Mouse (Mus musculus): ENCODE measurements around the gene Gm29609.

Gm29609 gene

DNA sequence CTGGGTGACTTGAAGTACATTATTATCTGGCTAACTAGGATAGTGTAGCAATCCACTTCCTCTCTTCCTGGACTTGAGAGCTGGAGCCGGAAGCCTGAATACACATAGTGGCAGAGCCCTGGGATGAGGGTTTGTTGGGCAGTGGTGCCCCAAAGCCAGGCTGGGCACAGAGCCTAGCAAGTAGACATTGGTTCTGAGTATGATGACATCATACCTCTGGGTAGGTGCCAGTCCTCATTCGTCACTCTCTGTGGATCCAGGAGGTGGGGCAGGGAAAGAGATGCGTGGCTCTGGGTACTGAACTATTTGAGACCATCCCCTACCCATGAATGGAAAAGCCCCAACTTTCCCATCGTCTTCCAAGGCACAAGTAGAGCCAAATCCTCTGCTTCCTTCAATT, 29.9 kb downstream of the Gm29609 start:
- DNase-seq (ENCODE audit: low read depth, low spot score): no peak

DNA sequence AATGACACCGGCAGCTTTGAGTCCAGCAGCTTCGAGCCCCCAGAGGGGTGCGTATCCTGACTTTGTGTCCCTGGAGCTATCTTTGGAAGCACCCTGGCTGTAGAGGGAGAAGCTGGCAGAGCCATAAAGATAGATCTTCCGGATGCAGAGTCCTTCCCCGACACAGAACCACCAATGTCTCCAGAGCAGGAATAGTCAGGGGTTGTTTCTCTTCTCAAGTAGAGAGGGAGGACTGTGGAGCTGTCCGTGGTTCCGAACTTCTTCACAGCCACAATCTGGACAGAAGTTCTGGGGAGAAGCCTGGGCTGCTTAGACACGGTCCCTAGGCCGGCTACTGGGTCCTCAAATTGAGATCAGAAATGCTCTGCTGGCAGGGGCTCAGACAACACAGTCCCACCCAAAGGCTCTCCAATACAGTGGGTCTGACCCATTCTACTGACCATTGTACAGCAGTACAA, 40.7 kb downstream of the Gm29609 start:
- DNase-seq (ENCODE audit: low read depth, low spot score): no peak

DNA sequence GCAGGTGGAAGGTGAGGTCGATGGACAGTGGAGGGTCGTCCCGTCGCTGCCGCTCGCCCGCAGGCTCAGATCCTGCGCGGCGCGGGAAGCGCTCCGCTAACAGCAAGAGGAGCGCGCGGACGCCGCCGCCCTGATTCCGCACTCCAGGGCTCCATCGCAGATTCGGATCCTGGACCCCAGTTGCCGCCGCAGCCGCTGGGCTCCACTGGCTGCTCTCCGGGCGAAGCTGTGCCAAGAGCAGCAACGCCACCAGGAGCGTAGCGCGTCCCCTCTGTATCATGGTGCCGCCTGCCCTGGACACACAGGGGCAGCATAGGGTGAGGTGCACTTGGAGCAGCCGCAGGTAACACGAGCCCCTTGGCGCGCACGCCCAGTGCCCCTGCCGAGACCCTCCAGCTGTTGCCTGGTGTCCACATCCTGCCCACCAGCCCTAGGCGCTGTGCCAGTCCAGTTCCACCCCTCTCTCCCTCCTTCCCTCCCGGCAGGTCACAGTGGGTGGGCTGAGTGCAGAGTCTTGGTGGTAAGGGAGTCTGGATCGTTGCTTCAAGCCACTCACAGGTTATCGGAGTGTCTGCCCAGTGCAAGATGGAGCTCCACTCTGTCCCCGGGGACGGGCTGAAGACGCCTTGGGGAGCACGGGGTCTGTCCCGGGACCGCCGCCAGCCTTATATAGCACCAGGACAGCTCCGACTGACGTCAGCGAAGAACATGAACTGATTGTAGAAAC, 41.3 kb downstream of the Gm29609 start, which contains the start of gene Ucn:
TSS of gene Ucn (minus strand) at position 589 of the 727 bp plus-strand sequence.
- no peak for DNase-seq (ENCODE audit: low read depth, low spot score)

DNA sequence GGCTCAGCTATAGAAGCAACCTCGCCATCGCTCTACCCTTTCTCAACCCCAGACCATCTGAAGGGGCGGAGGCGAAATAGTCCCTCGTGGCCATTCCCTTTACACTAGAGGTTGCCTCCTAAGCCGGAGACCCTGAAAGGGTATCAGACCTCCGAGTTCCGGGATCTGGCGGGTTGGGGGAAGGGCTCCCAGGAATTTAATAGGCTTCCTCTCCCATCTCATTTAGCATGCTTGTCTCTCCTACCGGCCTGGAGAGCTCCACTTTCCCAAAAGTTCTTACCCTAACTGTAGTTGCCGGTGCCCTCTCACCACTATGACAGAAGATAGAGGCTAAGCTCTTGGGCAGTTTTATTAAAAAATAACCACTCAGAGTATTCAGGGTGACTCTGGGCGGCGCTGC, 42.1 kb downstream of the Gm29609 start:
- DNase-seq (ENCODE audit: low read depth, low spot score): no peak

DNA sequence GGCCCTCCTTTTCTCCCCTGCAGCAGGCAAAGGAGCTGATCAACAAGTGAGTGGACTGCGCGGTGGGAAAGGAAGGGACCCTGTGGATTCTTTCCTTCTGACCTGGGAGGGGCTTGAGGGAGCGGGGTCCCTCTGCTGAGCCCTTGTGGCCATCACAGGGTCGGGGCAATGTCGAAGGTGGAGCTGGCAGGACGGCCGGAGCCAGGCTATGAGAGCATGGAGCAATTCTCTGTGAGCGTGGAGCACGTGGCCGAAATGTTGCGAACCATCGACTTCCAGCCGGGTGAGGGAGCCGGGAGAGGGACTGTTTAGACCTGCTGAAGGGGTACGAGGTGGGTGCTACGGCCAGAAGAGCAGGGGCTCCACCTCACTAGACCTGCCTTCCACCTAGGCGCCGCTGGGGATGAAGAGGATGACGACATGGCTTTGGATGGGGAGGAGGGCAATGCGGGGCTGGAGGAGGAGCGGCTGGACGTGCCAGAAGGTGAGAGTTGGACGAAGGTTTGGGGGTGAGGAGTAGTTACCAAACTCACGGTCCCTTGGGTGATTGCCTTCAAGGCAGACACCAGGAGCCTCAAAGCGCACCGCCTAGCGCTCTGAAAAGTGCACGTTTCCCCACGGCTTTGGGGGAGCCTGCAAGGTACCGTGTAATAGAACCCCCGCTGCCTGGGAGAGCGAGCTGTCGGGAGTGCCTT, 42.8 kb downstream of the Gm29609 start:
- DNase-seq (ENCODE audit: low read depth, low spot score): no peak

DNA sequence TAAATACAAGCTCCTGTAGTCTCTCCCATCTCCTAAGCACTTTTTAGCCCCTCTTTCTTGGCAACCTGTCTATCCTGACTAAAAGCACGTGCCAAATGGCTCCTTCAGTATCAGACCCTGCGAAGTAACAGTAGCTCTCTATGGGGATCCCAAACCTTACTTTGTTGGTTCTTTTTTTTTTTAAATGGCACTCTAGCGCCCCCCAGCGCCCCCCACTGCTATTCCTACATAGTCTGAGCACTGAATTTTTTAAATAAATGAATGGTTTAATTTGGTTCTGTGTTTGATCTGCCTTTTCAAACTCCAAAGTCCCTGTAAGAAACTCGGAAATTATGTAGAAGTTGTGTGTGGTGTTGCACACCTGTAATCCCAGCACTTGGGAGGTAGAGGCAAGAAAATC, 53.7 kb downstream of the Gm29609 start:
- DNase-seq (ENCODE audit: low read depth, low spot score): no peak

DNA sequence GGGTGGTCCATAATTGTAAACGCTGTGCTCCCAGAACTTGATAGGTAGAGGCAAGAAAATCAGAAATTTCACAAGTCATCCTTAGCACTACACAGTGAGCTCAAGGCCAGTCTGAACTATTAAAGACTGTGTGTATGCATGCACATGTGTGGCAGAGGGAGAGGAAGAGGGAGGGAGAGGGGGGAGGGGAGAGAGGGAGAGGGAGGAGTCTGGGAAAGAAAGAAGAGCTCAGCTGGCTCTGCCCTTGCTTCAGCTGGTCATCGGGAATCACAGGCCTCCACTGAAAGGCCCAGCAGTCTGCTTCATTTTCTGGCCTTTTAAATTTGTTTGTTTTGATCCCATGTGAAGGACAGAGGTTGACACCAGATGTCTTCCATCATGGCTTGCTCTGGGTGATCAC, 56.2 kb downstream of the Gm29609 start:
- no peak for DNase-seq (ENCODE audit: low read depth, low spot score)

DNA sequence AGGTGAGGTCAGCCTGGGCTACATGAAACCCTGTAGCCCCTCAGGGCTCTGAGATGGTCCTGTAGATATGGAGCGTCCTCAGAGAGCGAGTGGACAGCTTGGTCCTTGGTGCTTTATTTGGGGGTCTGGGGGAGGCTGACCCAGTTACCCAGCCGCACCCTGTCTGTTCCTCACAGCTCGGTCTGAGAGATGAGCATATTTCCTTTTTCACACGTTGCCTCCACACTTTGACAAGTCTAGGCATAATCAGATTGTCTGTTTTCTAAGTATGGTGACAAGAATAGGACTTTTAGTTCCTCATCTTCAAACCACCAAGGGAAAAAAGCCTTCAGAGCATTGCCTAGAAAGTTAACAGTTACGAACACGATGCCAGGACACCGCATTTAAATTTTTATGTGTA, 58.6 kb downstream of the Gm29609 start:
- DNase-seq (ENCODE audit: low read depth, low spot score): no peak

DNA sequence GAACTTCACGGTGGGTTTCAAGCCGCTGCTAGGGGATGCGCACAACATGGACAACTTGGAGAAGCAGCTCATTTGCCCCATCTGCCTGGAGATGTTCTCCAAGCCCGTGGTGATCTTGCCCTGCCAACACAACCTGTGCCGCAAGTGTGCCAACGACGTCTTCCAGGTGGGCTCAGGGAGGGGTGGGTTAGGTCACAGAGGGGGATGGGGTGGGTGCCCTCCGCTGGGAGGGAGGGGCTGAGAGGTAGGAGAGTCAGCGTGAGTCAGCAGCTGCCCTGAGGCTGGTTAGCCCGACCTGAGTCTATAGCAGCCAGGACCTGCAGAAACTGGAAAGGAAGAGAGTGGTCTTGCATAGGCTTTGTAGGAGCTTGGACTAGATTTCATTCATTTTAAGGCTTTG, 62.8 kb downstream of the Gm29609 start:
- DNase-seq (ENCODE audit: low read depth, low spot score): no peak

DNA sequence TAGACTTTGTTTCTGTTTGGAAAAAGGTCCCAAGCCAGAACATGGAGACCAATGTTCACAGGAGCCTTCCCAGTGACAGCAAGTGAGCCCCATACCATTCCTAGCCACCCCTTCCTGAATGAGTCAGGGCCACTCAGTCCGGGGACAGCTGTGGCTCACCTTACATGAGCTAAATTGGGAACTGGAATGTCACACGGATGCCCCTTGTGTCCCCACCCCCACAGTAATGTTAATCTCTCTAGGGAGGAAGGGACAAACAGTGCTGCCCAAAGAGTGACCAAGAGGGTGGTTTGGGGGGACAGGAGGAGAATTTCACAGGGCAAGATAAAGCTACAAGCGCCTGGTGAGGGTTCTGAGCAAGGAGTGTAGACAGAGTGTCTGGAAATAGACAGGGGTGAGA, 63.4 kb downstream of the Gm29609 start, which contains the start of gene Trim54:
TSS of gene Trim54 (plus strand) at position 359 of the 400 bp plus-strand sequence.
- DNase-seq (ENCODE audit: low read depth, low spot score): no peak

DNA sequence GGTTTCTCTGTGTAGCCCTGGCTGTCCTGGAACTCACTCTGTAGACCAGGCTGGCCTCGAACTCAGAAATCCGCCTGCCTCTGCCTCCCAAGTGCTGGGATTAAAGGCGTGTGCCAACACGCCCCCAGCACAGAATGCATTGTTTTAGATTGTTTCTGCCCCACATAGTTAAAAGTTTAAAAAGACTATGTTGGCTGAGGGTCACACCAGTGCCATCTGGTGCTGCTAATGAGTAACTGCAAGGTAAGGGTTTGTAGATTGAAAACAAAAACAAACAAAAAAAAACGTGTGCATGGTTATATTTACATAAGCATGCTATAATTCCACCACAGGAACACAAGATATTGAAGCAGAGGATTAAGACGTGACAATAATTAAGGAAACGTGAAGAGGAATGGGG, 68.9 kb downstream of the Gm29609 start:
- DNase-seq (ENCODE audit: low read depth, low spot score): peak; percentile 57

DNA sequence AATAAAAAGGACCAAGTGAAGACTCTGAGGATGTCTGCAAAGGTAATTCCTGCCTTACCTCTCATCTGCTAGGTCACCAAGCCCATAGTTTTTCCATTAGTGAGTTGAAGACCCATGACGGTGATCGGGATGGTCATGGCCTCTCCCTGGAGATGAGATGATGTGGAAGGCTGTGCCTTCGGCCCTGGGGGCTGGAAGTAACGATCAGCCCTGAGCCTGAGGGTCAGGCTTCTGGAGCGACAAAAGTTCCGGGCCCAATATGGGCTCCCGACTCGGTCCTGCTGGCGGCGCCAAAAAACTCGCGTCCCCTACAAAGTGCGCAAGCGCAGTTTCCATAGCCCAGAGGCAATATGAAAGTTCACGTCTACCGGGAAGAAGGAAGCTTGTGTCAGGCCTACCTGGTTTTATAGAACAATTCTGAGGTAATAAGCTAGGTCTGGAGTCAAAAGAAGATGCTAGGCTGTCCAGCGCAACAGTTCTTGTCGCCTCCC, 71.7 kb downstream of the Gm29609 start, which contains the start of gene Slc30a3:
TSS of gene Slc30a3 (minus strand) at position 238 of the 491 bp plus-strand sequence.
- DNase-seq (ENCODE audit: low read depth, low spot score): no peak

DNA sequence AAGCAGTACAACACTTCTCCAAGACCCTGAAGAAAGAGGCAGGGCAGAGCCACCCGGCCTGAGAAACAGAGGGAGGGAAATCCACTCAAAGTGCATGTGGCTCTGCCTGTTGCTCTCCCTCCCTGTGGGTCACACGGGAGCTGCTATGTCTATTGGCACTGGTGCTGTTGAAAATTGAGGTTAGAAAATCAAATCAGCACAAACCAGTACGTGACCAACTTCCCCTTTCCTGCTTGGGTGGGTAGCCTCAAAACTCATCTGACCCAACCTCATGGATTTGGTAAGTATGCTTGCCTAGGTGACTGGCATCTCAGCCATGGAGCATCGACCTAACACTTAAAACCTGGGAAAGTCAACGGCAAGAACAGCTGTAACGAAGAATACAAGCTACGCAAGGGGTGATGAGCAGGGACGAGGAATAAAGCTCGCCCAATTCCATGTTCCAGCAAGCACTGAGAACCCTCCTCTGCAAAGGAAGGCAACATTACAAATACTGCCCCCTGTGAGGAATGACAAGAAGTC, 73.8 kb downstream of the Gm29609 start, which contains the start of gene Dnajc5g:
TSS of gene Dnajc5g (plus strand) at position 472 of the 522 bp plus-strand sequence.
- no peak for DNase-seq (ENCODE audit: low read depth, low spot score)

DNA sequence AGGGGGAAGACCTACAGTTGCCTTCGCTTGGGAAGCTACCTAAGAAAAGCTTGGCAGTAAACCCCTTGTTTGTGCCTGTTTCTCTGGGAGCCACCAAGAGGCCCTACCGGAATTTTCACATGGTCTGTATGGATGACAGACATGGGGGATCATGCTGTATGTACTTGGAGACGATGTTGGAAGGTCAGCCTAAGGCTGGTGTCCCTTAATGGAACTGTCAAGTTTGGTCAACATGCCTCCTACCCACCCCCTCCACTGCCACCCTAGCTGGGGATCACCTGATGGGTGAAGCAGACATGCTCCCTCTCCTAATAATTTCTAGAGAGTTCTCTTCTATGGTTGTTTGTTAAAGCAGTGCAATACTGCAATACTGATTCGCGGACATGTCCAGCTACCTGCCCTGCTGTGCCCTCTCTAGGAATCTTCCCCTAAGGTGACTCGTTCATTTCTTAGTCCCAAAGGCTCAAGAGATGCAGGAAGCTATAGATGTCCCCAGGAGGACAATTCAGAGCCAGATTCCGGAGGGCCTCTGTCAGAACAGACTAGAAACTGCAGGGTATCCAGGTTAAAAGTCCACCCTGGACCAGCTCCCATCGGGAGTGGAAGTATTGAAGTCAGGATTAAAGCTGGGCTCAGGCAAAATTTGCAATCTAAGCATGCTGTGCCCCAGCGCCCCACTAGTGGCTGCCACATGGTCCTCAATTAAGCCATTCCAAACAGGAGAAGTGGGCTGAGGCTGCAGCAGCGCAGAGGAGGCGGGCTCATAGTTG, 83.8 kb downstream of the Gm29609 start:
- no peak for DNase-seq (ENCODE audit: low read depth, low spot score)

DNA sequence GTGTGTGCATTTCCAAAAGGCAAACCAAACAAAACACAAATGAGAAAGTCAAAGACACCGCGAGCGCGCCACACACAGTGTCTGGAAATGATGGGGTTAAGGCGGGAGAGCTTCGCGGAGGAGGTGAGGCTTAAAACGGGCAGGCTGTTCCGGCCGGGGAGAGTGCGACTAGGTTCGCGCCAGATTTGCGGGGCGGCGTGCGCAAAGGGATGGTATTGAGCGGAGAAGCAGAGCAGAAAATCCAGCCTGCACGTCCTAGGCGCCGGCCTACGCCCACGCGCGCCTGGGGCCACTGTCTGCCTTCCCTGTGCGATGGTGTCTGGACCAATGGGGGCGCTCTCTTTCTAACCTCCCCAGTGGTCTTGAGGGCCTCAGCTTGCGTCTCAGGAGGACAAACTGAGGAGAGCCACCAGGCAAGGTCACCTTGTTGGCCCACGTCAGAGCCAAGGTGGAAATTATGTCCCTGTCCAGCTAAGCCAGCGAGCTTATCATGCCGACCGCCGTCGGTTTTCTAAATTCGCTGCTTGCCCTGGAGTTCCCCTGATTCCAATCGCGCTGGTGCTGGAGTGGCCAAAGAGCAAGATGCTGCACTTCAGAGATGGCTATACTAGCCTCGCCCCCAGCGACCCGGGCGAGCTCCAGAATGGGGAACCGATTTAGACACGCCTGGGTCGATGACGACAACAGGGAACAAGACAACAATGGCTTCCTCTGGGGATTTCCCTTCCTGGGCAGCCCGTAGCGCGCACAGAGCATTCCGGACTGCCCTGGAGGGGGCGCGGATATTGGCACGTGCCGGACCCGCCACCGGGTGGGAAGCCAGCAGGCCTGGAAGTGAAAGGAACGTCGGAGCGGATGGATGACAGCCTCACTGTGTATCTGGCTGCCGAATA, 84.7 kb downstream of the Gm29609 start:
- peak; percentile 75 for DNase-seq (ENCODE audit: low read depth, low spot score)
